Mouse (Mus musculus): ENCODE results near the gene Foxj2. TPM values are rescaled to one million over a fixed set of nuclear protein-coding genes. Genes with fewer than 3 reads are reported as not detected.

Gene Foxj2
- total and polyA plus RNA-seq, 3 experiments, result 1.9 to 5.4 (median 2.5) TPM

DNA sequence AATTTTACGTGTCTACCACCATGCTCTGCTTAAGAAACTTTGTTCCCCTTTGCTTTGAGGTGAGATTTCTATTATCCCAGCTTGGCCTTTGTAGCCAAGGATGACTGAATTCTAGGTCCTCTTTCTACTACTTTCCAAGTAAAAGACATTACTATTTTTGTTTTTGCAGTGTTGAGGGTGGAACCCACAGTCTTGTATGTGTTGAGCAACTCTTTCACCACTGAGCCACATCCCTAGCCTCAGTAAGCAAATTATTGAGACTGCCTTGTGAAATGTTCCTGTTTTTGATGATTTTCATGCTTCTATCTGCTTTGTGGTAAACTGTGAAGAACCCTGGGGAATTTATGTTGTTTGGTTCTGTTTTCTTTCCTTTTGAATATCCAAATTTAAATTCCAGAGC lies 43.2 kb downstream of the Foxj2 start:
- Histone ChIP-seq H3K9ac (ENCODE audit: insufficient read depth, low read depth) (no peak overlapping the region), H3K9me3 (replicated peaks; ENCODE audit: low read length) (peaks cover 20% of the 10 kb centered on the region), H3K4me2 (ENCODE audit: insufficient read depth, low read depth, poor library complexity, severe bottlenecking) (no peak overlapping the region), H3K79me2 (replicated peaks; ENCODE audit: control insufficient read depth, extremely low read depth, insufficient read depth, poor library complexity, severe bottlenecking) (no peaks in the 10 kb centered on the region), H3K4me3 (replicated peaks in 1 of 3; ENCODE audit: low read depth in 2 of 3, low read length in 2 of 3, poor library complexity in 1 of 3) (no peak overlapping the region), H3K36me3 (replicated peaks in 1 of 2; ENCODE audit: control insufficient read depth in 1 of 2, insufficient read depth in 1 of 2, low read length in 1 of 2) (no peaks in the 10 kb centered on the region), H3K27me3 (replicated peaks) (no peaks in the 10 kb centered on the region), H3K27ac (ENCODE audit: insufficient read depth, low read depth) (no peak overlapping the region), H3K4me1 (ENCODE audit: control insufficient read depth in 1 of 2, insufficient read depth in 2 of 2) (peaks cover 0 to 6% of the 10 kb centered on the region in 2 experiments; a peak in 1 of 4 replicates)
- dilution Hi-C loops (cut with MboI; ENCODE audit: extremely low pct_ligation_motif_present, extremely low pct_unique_long_range_greater_than_20kb, low sequenced_read_pairs), result no loop called here
- TF ChIP-seq ELF1 (IDR thresholded peaks at IDR 0.05; ENCODE audit: low read depth, low read length), result no peak
- no peak for TF ChIP-seq SMC3 (IDR thresholded peaks at IDR 0.05; ENCODE audit: low read depth, low read length)
- TF ChIP-seq USF2 (conservative IDR thresholded peaks at IDR 0.05; ENCODE audit: low read depth, low read length), result no peak
- no peak for TF ChIP-seq ZNF384 (IDR thresholded peaks at IDR 0.05; ENCODE audit: low read depth, low read length)
- no peak for TF ChIP-seq MAFK (IDR thresholded peaks at IDR 0.05; ENCODE audit: insufficient replicate concordance, low read length)
- TF ChIP-seq IRF4 (IDR thresholded peaks at IDR 0.05; ENCODE audit: low read depth, low read length), result no peak
- TF ChIP-seq CHD2 (IDR thresholded peaks at IDR 0.05; ENCODE audit: low read length), result no peak
- no peak for TF ChIP-seq TCF12 (IDR thresholded peaks at IDR 0.05; ENCODE audit: low read depth, low read length)
- TF ChIP-seq CTCF (conservative IDR thresholded peaks at IDR 0.05 in 1 of 2, IDR thresholded peaks at IDR 0.05 in 1 of 2; ENCODE audit: low read depth in 2 of 2, low read length in 2 of 2), result no peak
- no peak for TF ChIP-seq JUND (conservative IDR thresholded peaks at IDR 0.05; ENCODE audit: low read depth, low read length)
- TF ChIP-seq CHD1 (IDR thresholded peaks at IDR 0.05; ENCODE audit: low read depth, low read length), result no peak
- no peak for TF ChIP-seq MAX (IDR thresholded peaks at IDR 0.05; ENCODE audit: low read length)
- in situ Hi-C loops (cut with MboI; ENCODE audit: low pct_ligation_motif_present, low pct_unique_long_range_greater_than_20kb, low sequenced_read_pairs), result no loop called here
- DNase-seq (ENCODE audit: extremely low read depth), result peak; percentile 32

DNA sequence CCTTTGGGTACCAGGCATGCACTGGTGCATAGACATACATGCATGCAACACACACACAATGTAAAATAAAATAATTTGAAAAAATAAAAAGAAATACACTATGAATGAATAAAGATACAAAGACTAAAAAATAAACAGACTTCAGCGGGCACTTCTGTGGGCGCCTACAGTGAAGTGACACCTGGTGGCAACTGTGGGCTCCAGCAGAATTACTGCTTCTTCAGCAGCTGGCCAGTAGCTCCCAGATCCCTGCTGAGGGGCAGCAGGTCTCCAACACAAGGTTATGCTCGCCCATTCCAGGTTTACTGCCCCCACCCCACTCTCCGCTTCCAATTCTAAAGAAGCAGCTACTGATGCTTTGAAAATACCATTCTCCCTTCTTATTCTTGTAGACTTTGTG lies 48.2 kb downstream of the Foxj2 start:
- Histone ChIP-seq H3K27ac (ENCODE audit: insufficient read depth, low read depth) (no peak overlapping the region), H3K36me3 (replicated peaks in 1 of 2; ENCODE audit: control insufficient read depth in 1 of 2, insufficient read depth in 1 of 2, low read length in 1 of 2) (no peaks in the 10 kb centered on the region), H3K4me3 (replicated peaks in 1 of 3; ENCODE audit: low read depth in 2 of 3, low read length in 2 of 3, poor library complexity in 1 of 3) (no peak overlapping the region), H3K79me2 (replicated peaks; ENCODE audit: control insufficient read depth, extremely low read depth, insufficient read depth, poor library complexity, severe bottlenecking) (no peaks in the 10 kb centered on the region), H3K9me3 (replicated peaks; ENCODE audit: low read length) (no peaks in the 10 kb centered on the region), H3K9ac (ENCODE audit: insufficient read depth, low read depth) (no peak overlapping the region), H3K4me2 (ENCODE audit: insufficient read depth, low read depth, poor library complexity, severe bottlenecking) (no peak overlapping the region), H3K27me3 (replicated peaks) (no peaks in the 10 kb centered on the region), H3K4me1 (ENCODE audit: control insufficient read depth in 1 of 2, insufficient read depth in 2 of 2) (peaks cover 7 to 28% of the 10 kb centered on the region in 2 experiments; a peak in 3 of 4 replicates)
- TF ChIP-seq PAX5 (IDR thresholded peaks at IDR 0.05; ENCODE audit: low read length) (no peak), NELFE (IDR thresholded peaks at IDR 0.05; ENCODE audit: low read depth, low read length) (no peak), RCOR1 (conservative IDR thresholded peaks at IDR 0.05; ENCODE audit: low read depth, low read length) (no peak), IRF4 (IDR thresholded peaks at IDR 0.05; ENCODE audit: low read depth, low read length) (peak; percentile 38; the same call in 1 of the 2 replicates), ZNF384 (IDR thresholded peaks at IDR 0.05; ENCODE audit: low read depth, low read length) (no peak), POLR2AphosphoS2 (IDR thresholded peaks at IDR 0.05; ENCODE audit: low read depth, low read length) (no peak), SMC3 (IDR thresholded peaks at IDR 0.05; ENCODE audit: low read depth, low read length) (peak; percentile 86), JUND (conservative IDR thresholded peaks at IDR 0.05; ENCODE audit: low read depth, low read length) (no peak), MYC (IDR thresholded peaks at IDR 0.05; ENCODE audit: low read depth, low read length) (no peak), MAFK (IDR thresholded peaks at IDR 0.05; ENCODE audit: insufficient replicate concordance, low read length) (no peak), KAT2A (IDR thresholded peaks at IDR 0.05; ENCODE audit: insufficient replicate concordance, low read length) (no peak), MXI1 (IDR thresholded peaks at IDR 0.05; ENCODE audit: low read depth, low read length) (no peak), RAD21 (IDR thresholded peaks at IDR 0.05; ENCODE audit: low read depth, low read length) (peak; percentile 56), CTCF (conservative IDR thresholded peaks at IDR 0.05 in 1 of 2, IDR thresholded peaks at IDR 0.05 in 1 of 2; ENCODE audit: low read depth in 2 of 2, low read length in 2 of 2) (peak in 1 of 2 experiments; percentile 77; a peak in 2 of 4 replicates), NRF1 (IDR thresholded peaks at IDR 0.05; ENCODE audit: low read depth, low read length) (no peak)
- dilution Hi-C loops (cut with MboI; ENCODE audit: extremely low pct_ligation_motif_present, extremely low pct_unique_long_range_greater_than_20kb, low sequenced_read_pairs) (no loop called here), in situ Hi-C loops (cut with MboI; ENCODE audit: low pct_ligation_motif_present, low pct_unique_long_range_greater_than_20kb, low sequenced_read_pairs) (no loop called here)
- DNase-seq (ENCODE audit: extremely low read depth), result no peak
